Mouse (Mus musculus): ENCODE results near the gene Tm7sf2. TPM values are rescaled to one million over a fixed set of nuclear protein-coding genes. Genes with fewer than 3 reads are reported as not detected.
A peak's percentile ranks its signal among the peaks of the same experiment; 100 is the strongest.

Gene Tm7sf2
- 10 to 100 TPM; 17.0 to 25.1 TPM for total RNA-seq (2021)
- long read RNA-seq, experiment 1, transcript Tm7sf2-201 (10 exons, 1,471 nt): major isoform, 7 of 14 reads
- long read RNA-seq, experiment 1, partial matches to known transcripts: 3 of 14 reads
- long read RNA-seq, experiment 1, other reads (novel, unspliced or antisense): 4 of 14 reads
- long read RNA-seq, experiment 2, partial matches to known transcripts: 3 of 6 reads
- long read RNA-seq, experiment 2, other reads (novel, unspliced or antisense): 0 of 6 reads

DNA sequence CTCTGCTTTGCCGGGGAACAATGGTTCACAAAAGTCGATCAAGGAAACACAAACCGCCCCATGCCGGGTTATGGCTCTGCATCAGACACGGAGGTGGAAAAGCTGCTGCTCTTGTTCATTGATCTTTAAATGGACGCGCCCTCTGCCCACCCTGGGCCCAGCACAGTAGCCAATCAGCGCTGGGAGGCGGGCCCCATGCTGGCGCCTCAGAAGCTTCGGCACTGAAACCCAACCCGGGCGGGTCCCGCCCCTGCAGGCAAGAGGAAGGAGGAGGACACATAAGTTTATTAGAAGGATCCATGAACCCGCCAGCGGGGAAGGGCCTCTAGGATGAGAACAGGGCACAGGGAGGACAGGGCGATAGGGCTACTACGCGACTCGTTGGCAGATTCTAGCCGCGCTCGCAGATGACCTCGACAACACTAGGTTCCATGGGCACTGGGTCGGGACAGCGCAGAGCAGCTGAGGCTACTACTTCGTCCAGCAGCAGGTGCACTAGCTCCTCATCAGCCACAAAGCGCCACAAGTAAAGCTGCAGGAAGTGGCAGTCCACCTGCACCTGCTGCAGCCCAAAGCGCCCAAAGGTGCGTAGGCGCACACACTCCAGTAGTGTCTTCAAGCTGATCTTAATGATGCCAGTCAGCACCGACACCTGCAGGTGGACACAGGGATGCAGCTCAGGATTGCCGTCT is at the start of gene Tm7sf2:
TSS of gene Tm7sf2 (minus strand) at position 650 of the 692 bp plus-strand sequence.
- peak; percentile 83 to 93 for DNase-seq (ENCODE audit: low spot score in 2 of 2)

- DNase-seq (ENCODE audit: low spot score in 2 of 2): no peak
Observed at GRCm38 (mm10) chr19:6117346-6117985, 49.3 kb upstream of the Tm7sf2 start.

GRCm38 (mm10) chr19:6116113-6116850 is 48.1 kb upstream of the Tm7sf2 start:
- no peak for DNase-seq (ENCODE audit: low spot score in 2 of 2)

DNA sequence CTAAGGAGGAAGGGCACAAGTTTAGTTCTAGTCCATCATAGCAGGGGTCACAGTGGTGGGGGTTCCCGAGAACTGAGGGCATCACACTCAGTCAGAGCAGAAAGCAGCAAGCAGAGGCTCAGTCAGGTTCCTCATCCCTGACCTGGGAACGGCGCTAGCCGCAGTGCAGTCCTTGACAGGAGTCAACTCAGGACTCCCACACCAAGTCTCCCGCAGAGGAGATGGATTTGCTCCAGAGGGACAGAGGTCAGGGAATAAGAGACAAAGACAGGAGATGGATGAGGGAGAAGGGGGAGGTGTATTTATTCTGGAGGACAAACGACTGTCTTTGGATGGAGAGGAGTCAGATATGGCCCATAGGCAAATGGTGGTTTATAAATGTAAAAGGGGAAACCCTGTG is 44.9 kb upstream of the Tm7sf2 start:
- DNase-seq (ENCODE audit: low spot score in 2 of 2): no peak

DNA sequence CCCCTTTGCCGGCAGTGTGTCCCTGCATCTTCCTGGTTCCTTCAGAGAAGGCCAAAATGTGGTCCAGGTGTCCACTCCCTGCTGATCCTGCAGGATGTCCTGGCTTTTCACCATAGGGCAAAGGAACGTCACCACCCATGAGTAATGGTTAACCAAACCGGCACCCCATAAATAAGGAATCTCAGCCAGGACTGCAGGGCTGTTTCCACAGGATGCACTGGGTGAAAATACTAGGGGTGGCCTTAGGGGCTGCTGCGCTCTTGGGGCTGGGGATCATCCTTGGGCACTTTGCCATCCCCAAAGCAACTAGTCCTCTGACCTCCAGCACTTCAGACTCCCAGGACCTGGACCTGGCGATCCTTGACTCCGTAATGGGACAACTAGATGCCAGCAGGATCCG is 37.4 kb upstream of the Tm7sf2 start, which contains the start of gene Naaladl1:
TSS of gene Naaladl1 (plus strand) at position 197 of the 400 bp plus-strand sequence.
- no peak for DNase-seq (ENCODE audit: low spot score in 2 of 2)

- no peak for DNase-seq (ENCODE audit: low spot score in 2 of 2)
Observed at GRCm38 (mm10) chr19:6104476-6104875, 36.3 kb upstream of the Tm7sf2 start.

- DNase-seq (ENCODE audit: low spot score in 2 of 2): no peak
Observed at GRCm38 (mm10) chr19:6102169-6102853, 34.1 kb upstream of the Tm7sf2 start.

GRCm38 (mm10) chr19:6101186-6101585 is 33.0 kb upstream of the Tm7sf2 start:
- no peak for DNase-seq (ENCODE audit: low spot score in 2 of 2)

DNA sequence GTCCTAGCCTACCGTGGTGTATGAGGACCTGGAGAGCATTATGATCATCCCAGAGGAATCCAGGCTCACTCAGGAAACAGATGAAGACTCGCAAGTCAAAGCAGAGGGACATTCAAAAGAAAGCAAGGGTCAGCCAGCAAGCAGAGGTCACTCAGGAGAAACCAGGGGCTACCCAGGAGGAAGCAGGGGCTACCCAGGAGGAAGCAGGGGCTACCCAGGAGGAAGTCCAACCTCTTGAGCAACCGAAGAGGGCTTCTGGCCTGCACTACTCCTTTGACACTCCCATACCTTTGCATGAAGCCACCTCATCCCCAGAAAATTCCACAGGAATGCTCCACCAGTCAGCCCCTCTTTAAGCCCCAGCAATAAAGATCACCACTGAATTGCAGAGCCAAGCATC is 29.7 kb upstream of the Tm7sf2 start:
- no peak for DNase-seq (ENCODE audit: low spot score in 2 of 2)

DNA sequence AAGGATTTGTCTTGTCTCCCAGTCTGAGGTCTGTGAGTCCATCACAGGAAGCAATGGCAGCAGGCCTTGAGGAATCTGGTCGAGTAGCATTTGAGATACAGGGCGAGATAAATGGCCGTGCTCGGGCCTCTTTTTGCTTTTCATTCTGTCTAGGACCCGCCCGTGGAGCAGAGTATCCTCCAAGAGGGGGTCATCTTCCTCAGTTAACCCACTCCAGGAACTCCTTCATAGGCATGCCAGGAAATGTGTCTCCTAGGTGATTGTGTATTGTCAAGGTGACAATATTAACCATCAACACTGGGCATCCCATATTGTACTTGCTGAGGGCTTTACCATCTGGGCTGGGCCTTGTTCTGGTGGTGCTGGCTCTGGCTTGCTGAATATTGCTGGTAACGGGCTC is 25.9 kb upstream of the Tm7sf2 start, which contains the start of gene AC131692.1:
TSS of gene AC131692.1 (plus strand) at position 301 of the 400 bp plus-strand sequence.
- DNase-seq (ENCODE audit: low spot score in 2 of 2): no peak

DNA sequence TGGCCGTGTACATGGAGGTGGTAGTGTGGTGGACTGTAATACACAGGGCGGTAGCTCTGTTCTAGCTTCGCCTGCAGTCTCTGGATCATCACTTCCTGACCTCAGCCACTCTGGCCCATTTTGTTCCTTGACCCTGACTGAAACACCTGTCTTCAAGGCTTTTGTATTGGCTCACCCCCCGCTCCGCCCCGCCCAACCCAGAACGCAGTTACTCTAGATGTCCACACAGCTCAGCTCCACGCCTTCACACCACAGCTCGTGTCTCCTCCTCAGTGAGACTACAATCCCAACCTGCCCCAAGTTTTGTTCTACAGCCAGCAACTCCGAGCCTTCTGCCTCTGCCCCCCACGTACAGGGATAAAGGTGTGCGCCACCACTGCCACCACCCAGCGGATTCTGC is 20.7 kb upstream of the Tm7sf2 start:
- no peak for DNase-seq (ENCODE audit: low spot score in 2 of 2)

GRCm38 (mm10) chr19:6085417-6085879 is 17.3 kb upstream of the Tm7sf2 start:
- DNase-seq (ENCODE audit: low spot score in 2 of 2): peak in 1 of 2 experiments; percentile 32

- peak; percentile 83 to 89 for DNase-seq (ENCODE audit: low spot score in 2 of 2)
Observed at GRCm38 (mm10) chr19:6084478-6085248, 16.5 kb upstream of the Tm7sf2 start, which contains the start of the genes Zfpl1 and Cdca5. Gene Zfpl1, minus strand, starts transcription at chr19:6084956. Gene Cdca5, plus strand, starts transcription at chr19:6084983.

GRCm38 (mm10) chr19:6082156-6082555 is 14.0 kb upstream of the Tm7sf2 start, which contains the start of gene Gm28374:
Gene Gm28374, minus strand, starts transcription at chr19:6082256.
- no peak for DNase-seq (ENCODE audit: low spot score in 2 of 2)

DNA sequence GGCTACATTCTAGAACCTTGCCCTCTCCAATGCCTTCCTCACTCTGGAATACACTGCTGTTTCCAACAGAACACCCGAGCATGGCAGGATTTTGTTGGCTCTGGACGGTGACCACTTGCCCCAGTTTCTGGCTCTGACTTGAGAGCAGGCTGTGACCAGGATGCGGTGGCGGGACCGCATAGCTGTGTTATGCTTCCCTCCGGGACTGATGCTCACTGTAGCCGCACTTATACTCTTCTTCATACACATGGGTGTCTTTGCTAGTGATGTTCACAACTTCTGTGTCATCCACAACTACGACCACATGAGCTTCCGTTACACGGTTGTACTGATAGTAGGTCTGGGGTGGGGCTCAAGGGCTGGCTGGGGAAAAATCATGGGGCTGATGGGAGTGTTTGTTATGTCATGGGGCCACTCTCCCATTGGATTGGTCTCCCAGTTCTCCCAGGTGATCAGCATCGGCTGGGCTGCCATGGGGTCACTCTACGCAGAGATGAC is 11.9 kb upstream of the Tm7sf2 start, which contains the start of gene Tmem262:
TSS of gene Tmem262 (plus strand) at position 51 of the 498 bp plus-strand sequence.
- no peak for DNase-seq (ENCODE audit: low spot score in 2 of 2)

DNA sequence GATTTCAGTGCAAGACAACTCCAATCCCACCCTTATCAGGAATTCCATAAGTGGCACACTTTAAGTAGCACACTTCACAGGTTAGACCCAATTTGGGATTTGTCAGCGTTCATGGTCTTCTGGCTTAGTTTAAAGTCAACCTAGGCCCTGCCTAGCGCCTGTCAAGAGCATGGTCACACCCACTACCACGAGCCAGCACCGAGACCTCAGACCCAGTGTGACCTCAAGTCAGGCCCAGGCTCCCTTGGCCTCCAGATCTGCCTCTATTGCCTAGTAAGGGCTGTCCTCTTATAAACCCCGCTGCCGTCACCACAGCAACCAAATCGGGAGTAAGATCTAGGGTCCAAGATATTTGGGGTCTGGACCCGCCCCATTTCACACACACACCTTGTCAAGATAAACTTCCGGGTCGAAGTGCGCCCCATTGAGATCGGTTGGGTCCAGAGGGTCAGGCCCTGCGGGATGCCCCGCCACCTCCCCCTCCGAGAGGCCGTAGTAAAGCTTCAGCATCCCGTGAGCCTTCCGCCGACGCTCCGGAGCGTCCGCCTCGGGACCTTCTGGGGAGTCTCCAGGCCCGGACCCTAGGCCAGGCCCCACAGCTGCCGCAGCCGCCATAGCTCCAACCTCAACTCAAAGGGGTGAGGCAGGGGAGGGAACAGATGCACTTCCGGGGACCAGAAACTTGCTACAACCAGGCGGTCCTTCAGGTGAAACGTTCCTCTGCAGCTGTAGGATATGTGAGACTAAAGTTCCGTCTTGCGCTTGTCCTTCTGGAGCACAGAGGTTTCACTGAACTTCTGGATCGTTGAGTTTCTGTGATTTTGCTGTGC is 8.6 kb upstream of the Tm7sf2 start, which contains the start of gene Vps51:
TSS of gene Vps51 (minus strand) at position 668 of the 830 bp plus-strand sequence.
- peak; percentile 62 to 67 for DNase-seq (ENCODE audit: low spot score in 2 of 2)

GRCm38 (mm10) chr19:6073889-6074288 is 5.7 kb upstream of the Tm7sf2 start:
- no peak for DNase-seq (ENCODE audit: low spot score in 2 of 2)

DNA sequence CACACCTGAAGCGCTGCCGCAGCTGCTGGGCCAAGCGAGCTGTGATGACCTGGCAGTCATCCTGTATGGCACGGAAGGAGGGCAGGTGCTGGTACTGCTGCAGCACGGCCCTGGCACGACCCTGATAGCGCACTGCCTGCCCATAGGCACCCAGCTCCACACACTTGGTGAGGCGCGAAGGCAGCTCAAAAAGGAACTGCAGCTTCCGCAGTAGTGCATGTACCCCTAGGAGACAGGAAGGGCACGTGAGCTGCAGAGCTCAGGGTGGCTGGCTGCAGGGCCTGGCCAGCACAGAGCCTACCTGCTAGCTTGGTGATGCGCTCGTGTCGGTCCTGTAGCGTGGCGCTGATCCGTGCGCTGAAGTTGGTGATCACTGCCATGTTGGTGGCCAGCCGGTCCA is 3.1 kb upstream of the Tm7sf2 start:
- no peak for DNase-seq (ENCODE audit: low spot score in 2 of 2)
